ENCODE assay signal across 16 mouse cellular contexts in genomic region chr13:117792861-117793260, GRCm38 (mm10).
"Had no signal": no experiment of that assay in that cellular context is flagged by ENCODE, and none has a peak within 500 bp of the region (broad histone marks: within the 10 kb centered on the region; RNA-seq: fewer than 3 reads in every experiment).

No protein-coding gene starts in this region.

- H3K4me2 ChIP-seq: liver, embryonic 13.5 days; lung, embryonic 15.5 days; midbrain, embryonic 12.5 days; neural tube, embryonic 13.5 days had no signal

- H3K27ac ChIP-seq: kidney, postnatal 0 days; layer of hippocampus, adult 2 months; left cerebral cortex, adult 2 months; liver, embryonic 13.5 days; lung, embryonic 15.5 days; macrophage; midbrain, embryonic 12.5 days; neural tube, embryonic 13.5 days had no signal

- H3K27me3 ChIP-seq: liver, embryonic 13.5 days; lung, embryonic 15.5 days; midbrain, embryonic 12.5 days; neural tube, embryonic 13.5 days had no signal

- H3K9me3 ChIP-seq: liver, embryonic 13.5 days; lung, embryonic 15.5 days; midbrain, embryonic 12.5 days; neural tube, embryonic 13.5 days had no signal

- H3K4me3 ChIP-seq: layer of hippocampus, adult 2 months; left cerebral cortex, adult 2 months; liver, embryonic 13.5 days; lung, embryonic 15.5 days; midbrain, embryonic 12.5 days; myocyte; neural tube, embryonic 13.5 days had no signal

- H3K4me1 ChIP-seq: liver, embryonic 13.5 days; lung, embryonic 15.5 days; midbrain, embryonic 12.5 days; neural tube, embryonic 13.5 days had no signal

- H3K9ac ChIP-seq: liver, embryonic 13.5 days; lung, embryonic 15.5 days; midbrain, embryonic 12.5 days; neural tube, embryonic 13.5 days had no signal

- H3K36me3 ChIP-seq: liver, embryonic 13.5 days; lung, embryonic 15.5 days; midbrain, embryonic 12.5 days; neural tube, embryonic 13.5 days had no signal

- ATAC-seq: midbrain, embryonic 16.5 days had no signal

- DNase-seq: kidney, postnatal 25 days; layer of hippocampus, adult 9-11 months; liver, embryonic 13.5 days; lung, postnatal 10 days; retina, postnatal 1 day; thymus, adult 18-20 months; thymus, postnatal 36 days had no signal
